Mouse (Mus musculus): Measurements from ENCODE around the gene Fnbp1l. TPM values are rescaled to one million over a fixed set of nuclear protein-coding genes. Genes with fewer than 3 reads are reported as not detected.
A peak's percentile ranks its signal among the peaks of the same experiment; 100 is the strongest.

The Fnbp1l gene
- polyA plus RNA-seq (2014; fragmentation: Nextera tagmentation; extraction: Ambion mirVana) = 277 and 289 TPM in 2 replicates

GRCm38 (mm10) chr3:122618991-122619930 is at the start of gene Fnbp1l:
Gene Fnbp1l (minus strand): TSS chr3:122619715.
- peaks cover 38% of the 10 kb centered on the region for H3K4me1 ChIP-seq (ENCODE audit: control insufficient read depth, insufficient read depth, low read length)
- H3K36me3 ChIP-seq (ENCODE audit: control insufficient read depth, insufficient read depth, low read length) = no peaks in the 10 kb centered on the region
- no peaks in the 10 kb centered on the region for H3K9me3 ChIP-seq (ENCODE audit: control insufficient read depth, low read length)
- H3K4me2 ChIP-seq (ENCODE audit: low read length) = peak within 1 kb of the TSS; percentile 77
- peak within 1 kb of the TSS; percentile 99 for H3K4me3 ChIP-seq (replicated peaks; ENCODE audit: low read depth, low read length)
- ATAC-seq (ENCODE audit: low FRiP score, low TSS enrichment) = peak; percentile 90
- peak; percentile 94 for DNase-seq
- peak within 1 kb of the TSS; percentile 100 for H3K9ac ChIP-seq (replicated peaks; ENCODE audit: low read length)
- peak within 1 kb of the TSS; percentile 99 for H3K27ac ChIP-seq (replicated peaks; ENCODE audit: low read depth, low read length)
- WGBS = under 1% methylated on average over 84 of the region's 118 CpGs
- no peaks in the 10 kb centered on the region for H3K27me3 ChIP-seq (ENCODE audit: control insufficient read depth, insufficient read depth, low read length)

GRCm38 (mm10) chr3:122660795-122661194 is 41.3 kb upstream of the Fnbp1l start:
- no peak for DNase-seq
- Histone ChIP-seq H3K9me3 (ENCODE audit: control insufficient read depth, low read length) (no peaks in the 10 kb centered on the region), H3K4me3 (replicated peaks; ENCODE audit: low read depth, low read length) (no peak overlapping the region), H3K4me1 (ENCODE audit: control insufficient read depth, insufficient read depth, low read length) (no peaks in the 10 kb centered on the region), H3K27me3 (ENCODE audit: control insufficient read depth, insufficient read depth, low read length) (no peaks in the 10 kb centered on the region), H3K36me3 (ENCODE audit: control insufficient read depth, insufficient read depth, low read length) (no peaks in the 10 kb centered on the region), H3K4me2 (ENCODE audit: low read length) (no peak overlapping the region), H3K27ac (replicated peaks; ENCODE audit: low read depth, low read length) (no peak overlapping the region), H3K9ac (replicated peaks; ENCODE audit: low read length) (no peak overlapping the region)
- ATAC-seq (ENCODE audit: low FRiP score, low TSS enrichment) = no peak
- WGBS = 86% methylated on average over 2 of the region's 2 CpGs

- DNase-seq (no peak), ATAC-seq (ENCODE audit: low FRiP score, low TSS enrichment) (no peak)
- Histone ChIP-seq H3K4me1 (ENCODE audit: control insufficient read depth, insufficient read depth, low read length) (no peaks in the 10 kb centered on the region), H3K4me3 (replicated peaks; ENCODE audit: low read depth, low read length) (no peak overlapping the region), H3K4me2 (ENCODE audit: low read length) (no peak overlapping the region), H3K36me3 (ENCODE audit: control insufficient read depth, insufficient read depth, low read length) (no peaks in the 10 kb centered on the region), H3K27me3 (ENCODE audit: control insufficient read depth, insufficient read depth, low read length) (no peaks in the 10 kb centered on the region), H3K9ac (replicated peaks; ENCODE audit: low read length) (no peak overlapping the region), H3K9me3 (ENCODE audit: control insufficient read depth, low read length) (no peaks in the 10 kb centered on the region), H3K27ac (replicated peaks; ENCODE audit: low read depth, low read length) (no peak overlapping the region)
- WGBS = 88% methylated on average over 5 of the region's 5 CpGs
These were observed 39.9 kb upstream of the Fnbp1l start for GRCm38 (mm10) chr3:122659261-122659917.

- Histone ChIP-seq H3K4me1 (ENCODE audit: control insufficient read depth, insufficient read depth, low read length) (peaks cover 5% of the 10 kb centered on the region; the same call in 1 of the 2 replicates), H3K4me2 (ENCODE audit: low read length) (no peak overlapping the region), H3K27ac (replicated peaks; ENCODE audit: low read depth, low read length) (no peak overlapping the region), H3K9me3 (ENCODE audit: control insufficient read depth, low read length) (no peaks in the 10 kb centered on the region), H3K27me3 (ENCODE audit: control insufficient read depth, insufficient read depth, low read length) (no peaks in the 10 kb centered on the region), H3K9ac (replicated peaks; ENCODE audit: low read length) (no peak overlapping the region), H3K36me3 (ENCODE audit: control insufficient read depth, insufficient read depth, low read length) (no peaks in the 10 kb centered on the region), H3K4me3 (replicated peaks; ENCODE audit: low read depth, low read length) (no peak overlapping the region)
- ATAC-seq (ENCODE audit: low FRiP score, low TSS enrichment) = peak; percentile 31; the same call in 1 of the 2 replicates
- WGBS = 62% methylated on average over 13 of the region's 13 CpGs
- DNase-seq = peak; percentile 39
These were observed 27.8 kb upstream of the Fnbp1l start for GRCm38 (mm10) chr3:122647195-122647837.

- ATAC-seq (ENCODE audit: low FRiP score, low TSS enrichment) = no peak
- DNase-seq = no peak
- H3K36me3 ChIP-seq (ENCODE audit: control insufficient read depth, insufficient read depth, low read length) = no peaks in the 10 kb centered on the region
- no peaks in the 10 kb centered on the region for H3K4me1 ChIP-seq (ENCODE audit: control insufficient read depth, insufficient read depth, low read length)
- H3K27me3 ChIP-seq (ENCODE audit: control insufficient read depth, insufficient read depth, low read length) = no peaks in the 10 kb centered on the region
- H3K9me3 ChIP-seq (ENCODE audit: control insufficient read depth, low read length) = no peaks in the 10 kb centered on the region
- H3K27ac ChIP-seq (replicated peaks; ENCODE audit: low read depth, low read length) = no peak overlapping the region
- H3K4me3 ChIP-seq (replicated peaks; ENCODE audit: low read depth, low read length) = no peak overlapping the region
- H3K4me2 ChIP-seq (ENCODE audit: low read length) = no peak overlapping the region
- no peak overlapping the region for H3K9ac ChIP-seq (replicated peaks; ENCODE audit: low read length)
These were observed 20.8 kb upstream of the Fnbp1l start for GRCm38 (mm10) chr3:122640286-122640685.

- DNase-seq = no peak
- 83% methylated on average over 2 of the region's 2 CpGs for WGBS
- H3K27me3 ChIP-seq (ENCODE audit: control insufficient read depth, insufficient read depth, low read length) = no peaks in the 10 kb centered on the region
- no peaks in the 10 kb centered on the region for H3K4me1 ChIP-seq (ENCODE audit: control insufficient read depth, insufficient read depth, low read length)
- H3K27ac ChIP-seq (replicated peaks; ENCODE audit: low read depth, low read length) = no peak overlapping the region
- ATAC-seq (ENCODE audit: low FRiP score, low TSS enrichment) = peak; percentile 29
- H3K4me2 ChIP-seq (ENCODE audit: low read length) = no peak overlapping the region
- no peaks in the 10 kb centered on the region for H3K36me3 ChIP-seq (ENCODE audit: control insufficient read depth, insufficient read depth, low read length)
- H3K9ac ChIP-seq (replicated peaks; ENCODE audit: low read length) = no peak overlapping the region
- H3K4me3 ChIP-seq (replicated peaks; ENCODE audit: low read depth, low read length) = no peak overlapping the region
- no peaks in the 10 kb centered on the region for H3K9me3 ChIP-seq (ENCODE audit: control insufficient read depth, low read length)
These were observed 19.6 kb upstream of the Fnbp1l start for GRCm38 (mm10) chr3:122639197-122639475.

- Histone ChIP-seq H3K4me1 (ENCODE audit: control insufficient read depth, insufficient read depth, low read length) (no peaks in the 10 kb centered on the region), H3K27me3 (ENCODE audit: control insufficient read depth, insufficient read depth, low read length) (no peaks in the 10 kb centered on the region), H3K9me3 (ENCODE audit: control insufficient read depth, low read length) (no peaks in the 10 kb centered on the region), H3K36me3 (ENCODE audit: control insufficient read depth, insufficient read depth, low read length) (no peaks in the 10 kb centered on the region), H3K4me3 (replicated peaks; ENCODE audit: low read depth, low read length) (no peak overlapping the region), H3K9ac (replicated peaks; ENCODE audit: low read length) (no peak overlapping the region), H3K27ac (replicated peaks; ENCODE audit: low read depth, low read length) (no peak overlapping the region), H3K4me2 (ENCODE audit: low read length) (no peak overlapping the region)
- WGBS = 38% methylated on average over 14 of the region's 14 CpGs
- ATAC-seq (ENCODE audit: low FRiP score, low TSS enrichment) (peak; percentile 87), DNase-seq (peak; percentile 99)
These were observed 19.0 kb upstream of the Fnbp1l start for GRCm38 (mm10) chr3:122638329-122639196.

- no peak overlapping the region for H3K4me3 ChIP-seq (replicated peaks; ENCODE audit: low read depth, low read length)
- H3K27ac ChIP-seq (replicated peaks; ENCODE audit: low read depth, low read length) = no peak overlapping the region
- no peaks in the 10 kb centered on the region for H3K27me3 ChIP-seq (ENCODE audit: control insufficient read depth, insufficient read depth, low read length)
- no peak for ATAC-seq (ENCODE audit: low FRiP score, low TSS enrichment)
- no peaks in the 10 kb centered on the region for H3K9me3 ChIP-seq (ENCODE audit: control insufficient read depth, low read length)
- WGBS = 92% methylated on average over 1 of the region's 1 CpGs
- no peaks in the 10 kb centered on the region for H3K4me1 ChIP-seq (ENCODE audit: control insufficient read depth, insufficient read depth, low read length)
- H3K4me2 ChIP-seq (ENCODE audit: low read length) = no peak overlapping the region
- no peak overlapping the region for H3K9ac ChIP-seq (replicated peaks; ENCODE audit: low read length)
- H3K36me3 ChIP-seq (ENCODE audit: control insufficient read depth, insufficient read depth, low read length) = no peaks in the 10 kb centered on the region
- DNase-seq = no peak
These were observed 17.8 kb upstream of the Fnbp1l start for GRCm38 (mm10) chr3:122637280-122637679.
